Mouse (Mus musculus): Measurements from ENCODE around the gene Gm4353. TPM values are rescaled to one million over a fixed set of nuclear protein-coding genes. Genes with fewer than 3 reads are reported as not detected.

Gene Gm4353
- total RNA-seq, 1 experiment = 4.2 TPM

DNA sequence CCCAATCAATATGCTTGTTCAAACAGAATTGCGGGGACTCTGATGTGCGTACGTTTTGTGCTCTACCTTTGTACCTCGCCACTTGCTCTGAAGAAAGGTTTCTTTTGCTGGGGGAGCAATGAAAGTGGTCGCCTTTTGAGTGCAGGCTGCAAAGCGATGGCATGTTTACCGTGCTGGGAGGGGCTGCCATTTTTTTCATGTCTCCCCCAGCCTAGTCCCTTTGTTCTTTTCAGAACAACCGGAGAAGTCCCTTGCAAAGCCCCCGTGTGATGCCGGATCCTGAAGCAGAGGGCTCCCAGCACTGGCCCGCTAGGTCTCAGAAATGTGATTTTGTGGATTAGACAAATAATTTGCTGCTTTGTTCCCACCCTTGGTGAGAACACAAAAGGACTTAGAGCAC is 36.8 kb upstream of the Gm4353 start:
- in situ Hi-C loops (cut with MboI; ENCODE audit: low sequenced_read_pairs in 2 of 2, unreplicated experiment in 2 of 2) = no loop called here
- peaks cover 10% of the 10 kb centered on the region; the same call in 1 of the 2 replicates for H3K36me3 ChIP-seq (ENCODE audit: control insufficient read depth, insufficient read depth, low read length, poor library complexity, severe bottlenecking)
- H3K27ac ChIP-seq (ENCODE audit: insufficient read depth, low read depth, low read length, poor library complexity, severe bottlenecking) = no peak overlapping the region
- H3K4me3 ChIP-seq (ENCODE audit: insufficient read depth in 1 of 2, low read depth in 1 of 2, low read length in 2 of 2, poor library complexity in 1 of 2, severe bottlenecking in 1 of 2) = no peak overlapping the region
- TF ChIP-seq CHD2 (IDR thresholded peaks at IDR 0.05; ENCODE audit: low read depth, low read length) = no peak
- TF ChIP-seq HCFC1 (IDR thresholded peaks at IDR 0.05; ENCODE audit: borderline replicate concordance, insufficient read depth, low read length) = no peak
- no peak for TF ChIP-seq ZC3H11A (IDR thresholded peaks at IDR 0.05; ENCODE audit: borderline replicate concordance, low read depth, low read length)
- TF ChIP-seq ZNF384 (IDR thresholded peaks at IDR 0.05; ENCODE audit: low read depth, low read length) = no peak
- TF ChIP-seq MAFK (IDR thresholded peaks at IDR 0.05; ENCODE audit: insufficient read depth, low read depth, low read length) = no peak
- DNase-seq (ENCODE audit: low read depth, low spot score) = no peak
- no peak overlapping the region for H3K9ac ChIP-seq (ENCODE audit: insufficient read depth, low read depth, low read length, poor library complexity, severe bottlenecking)
- H3K4me1 ChIP-seq (ENCODE audit: control insufficient read depth in 2 of 2, insufficient read depth in 2 of 2, low read length in 2 of 2, poor library complexity in 1 of 2) = peaks cover 0 to 8% of the 10 kb centered on the region in 2 experiments; a peak in 3 of 4 replicates
- H3K9me3 ChIP-seq (ENCODE audit: control insufficient read depth, insufficient read depth, low read depth, low read length) = no peaks in the 10 kb centered on the region

DNA sequence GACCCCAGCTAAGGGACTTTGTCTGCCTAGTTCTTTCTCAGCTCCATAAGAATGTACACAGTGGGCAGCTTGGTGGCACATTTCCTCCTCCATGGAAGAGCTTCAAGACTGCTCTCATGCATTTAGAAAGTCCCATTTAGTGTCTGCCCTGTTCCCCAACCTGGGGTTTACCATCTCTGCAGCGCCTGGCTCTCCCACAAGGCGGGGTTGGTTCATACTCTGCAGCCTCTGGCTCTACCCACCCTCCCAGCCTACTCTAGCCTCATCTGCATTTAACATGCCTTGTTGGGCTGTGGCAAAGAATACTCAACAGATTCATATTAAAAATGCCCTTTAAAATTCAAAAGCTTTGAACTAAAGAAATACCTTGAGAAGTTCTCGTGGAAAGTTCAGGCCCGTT is 36.3 kb upstream of the Gm4353 start:
- TF ChIP-seq HCFC1 (IDR thresholded peaks at IDR 0.05; ENCODE audit: borderline replicate concordance, insufficient read depth, low read length) (no peak), ZNF384 (IDR thresholded peaks at IDR 0.05; ENCODE audit: low read depth, low read length) (no peak), CHD2 (IDR thresholded peaks at IDR 0.05; ENCODE audit: low read depth, low read length) (no peak), MAFK (IDR thresholded peaks at IDR 0.05; ENCODE audit: insufficient read depth, low read depth, low read length) (no peak), ZC3H11A (IDR thresholded peaks at IDR 0.05; ENCODE audit: borderline replicate concordance, low read depth, low read length) (no peak)
- Histone ChIP-seq H3K4me1 (ENCODE audit: control insufficient read depth in 2 of 2, insufficient read depth in 2 of 2, low read length in 2 of 2, poor library complexity in 1 of 2) (peaks cover 0 to 8% of the 10 kb centered on the region in 2 experiments; a peak in 3 of 4 replicates), H3K9me3 (ENCODE audit: control insufficient read depth, insufficient read depth, low read depth, low read length) (no peaks in the 10 kb centered on the region), H3K27ac (ENCODE audit: insufficient read depth, low read depth, low read length, poor library complexity, severe bottlenecking) (no peak overlapping the region), H3K9ac (ENCODE audit: insufficient read depth, low read depth, low read length, poor library complexity, severe bottlenecking) (no peak overlapping the region), H3K4me3 (ENCODE audit: insufficient read depth in 1 of 2, low read depth in 1 of 2, low read length in 2 of 2, poor library complexity in 1 of 2, severe bottlenecking in 1 of 2) (no peak overlapping the region), H3K36me3 (ENCODE audit: control insufficient read depth, insufficient read depth, low read length, poor library complexity, severe bottlenecking) (peaks cover 9% of the 10 kb centered on the region; the same call in 1 of the 2 replicates)
- DNase-seq (ENCODE audit: low read depth, low spot score) = no peak
- in situ Hi-C loops (cut with MboI; ENCODE audit: low sequenced_read_pairs in 2 of 2, unreplicated experiment in 2 of 2) = no loop called here

DNA sequence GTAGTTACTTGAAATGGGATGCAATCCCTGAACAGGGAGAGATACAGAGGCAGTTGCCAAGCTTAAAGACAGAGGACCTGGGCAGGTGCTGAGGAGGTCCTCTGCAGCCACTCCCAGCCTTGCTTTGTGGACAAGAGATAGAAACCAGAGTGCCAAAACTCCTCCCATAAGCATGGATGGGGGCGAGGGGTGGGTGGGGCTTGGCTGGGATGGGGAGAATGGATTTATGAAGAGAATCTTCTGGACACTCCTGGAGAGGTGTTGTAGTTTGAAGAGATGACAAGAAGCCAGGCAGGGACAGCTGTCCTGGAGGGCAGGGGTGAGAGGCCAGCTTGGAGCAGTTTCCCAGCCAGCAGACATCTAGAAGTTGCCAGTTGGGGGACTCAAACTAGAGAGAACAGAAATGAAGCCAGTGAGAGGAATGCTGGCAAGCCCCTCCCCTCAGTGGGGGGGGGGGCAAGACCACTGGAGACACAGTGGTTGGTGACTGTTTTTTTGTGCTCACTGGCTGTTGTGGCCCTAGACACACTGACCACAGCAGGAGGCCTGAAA is 34.9 kb upstream of the Gm4353 start:
- in situ Hi-C loops (cut with MboI; ENCODE audit: low sequenced_read_pairs in 2 of 2, unreplicated experiment in 2 of 2) = no loop called here
- Histone ChIP-seq H3K4me1 (ENCODE audit: control insufficient read depth in 2 of 2, insufficient read depth in 2 of 2, low read length in 2 of 2, poor library complexity in 1 of 2) (peaks cover 0 to 8% of the 10 kb centered on the region in 2 experiments; a peak in 3 of 4 replicates), H3K9me3 (ENCODE audit: control insufficient read depth, insufficient read depth, low read depth, low read length) (no peaks in the 10 kb centered on the region), H3K4me3 (ENCODE audit: insufficient read depth in 1 of 2, low read depth in 1 of 2, low read length in 2 of 2, poor library complexity in 1 of 2, severe bottlenecking in 1 of 2) (no peak overlapping the region), H3K9ac (ENCODE audit: insufficient read depth, low read depth, low read length, poor library complexity, severe bottlenecking) (no peak overlapping the region), H3K27ac (ENCODE audit: insufficient read depth, low read depth, low read length, poor library complexity, severe bottlenecking) (no peak overlapping the region), H3K36me3 (ENCODE audit: control insufficient read depth, insufficient read depth, low read length, poor library complexity, severe bottlenecking) (peaks cover 4% of the 10 kb centered on the region; the same call in 1 of the 2 replicates)
- DNase-seq (ENCODE audit: low read depth, low spot score) = no peak
- TF ChIP-seq HCFC1 (IDR thresholded peaks at IDR 0.05; ENCODE audit: borderline replicate concordance, insufficient read depth, low read length) (no peak), ZNF384 (IDR thresholded peaks at IDR 0.05; ENCODE audit: low read depth, low read length) (no peak), ZC3H11A (IDR thresholded peaks at IDR 0.05; ENCODE audit: borderline replicate concordance, low read depth, low read length) (no peak), MAFK (IDR thresholded peaks at IDR 0.05; ENCODE audit: insufficient read depth, low read depth, low read length) (no peak), CHD2 (IDR thresholded peaks at IDR 0.05; ENCODE audit: low read depth, low read length) (no peak)

DNA sequence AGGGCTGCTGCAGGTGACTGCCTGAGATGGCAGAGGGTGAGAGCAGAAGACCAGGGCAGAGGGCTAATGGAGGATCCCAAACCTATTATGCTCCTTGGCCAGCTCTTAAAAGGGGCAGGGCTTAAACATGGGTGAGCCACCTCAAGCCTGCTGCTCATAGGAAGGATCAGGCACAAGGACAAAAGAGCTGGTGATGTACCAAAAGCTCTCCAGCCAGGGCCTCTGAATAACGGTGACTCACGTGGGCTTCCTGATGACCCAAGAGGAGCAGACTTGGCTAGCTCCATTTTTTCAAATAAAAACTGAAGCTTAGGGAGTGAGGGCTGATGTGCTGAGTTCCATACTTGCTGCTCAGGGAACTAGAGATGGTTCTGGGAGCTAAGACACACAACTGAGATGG is 31.6 kb upstream of the Gm4353 start:
- Histone ChIP-seq H3K9me3 (ENCODE audit: control insufficient read depth, insufficient read depth, low read depth, low read length) (no peaks in the 10 kb centered on the region), H3K4me1 (ENCODE audit: control insufficient read depth in 2 of 2, insufficient read depth in 2 of 2, low read length in 2 of 2, poor library complexity in 1 of 2) (0 out of 4 replicates have a peak, but pooled peaks cover 0 to 1% of the 10 kb centered on the region in 2 experiments), H3K36me3 (ENCODE audit: control insufficient read depth, insufficient read depth, low read length, poor library complexity, severe bottlenecking) (no peaks in the 10 kb centered on the region), H3K4me3 (ENCODE audit: insufficient read depth in 1 of 2, low read depth in 1 of 2, low read length in 2 of 2, poor library complexity in 1 of 2, severe bottlenecking in 1 of 2) (no peak overlapping the region), H3K27ac (ENCODE audit: insufficient read depth, low read depth, low read length, poor library complexity, severe bottlenecking) (no peak overlapping the region), H3K9ac (ENCODE audit: insufficient read depth, low read depth, low read length, poor library complexity, severe bottlenecking) (no peak overlapping the region)
- no peak for DNase-seq (ENCODE audit: low read depth, low spot score)
- TF ChIP-seq MAFK (IDR thresholded peaks at IDR 0.05; ENCODE audit: insufficient read depth, low read depth, low read length) = no peak
- TF ChIP-seq HCFC1 (IDR thresholded peaks at IDR 0.05; ENCODE audit: borderline replicate concordance, insufficient read depth, low read length) = no peak
- no peak for TF ChIP-seq CHD2 (IDR thresholded peaks at IDR 0.05; ENCODE audit: low read depth, low read length)
- TF ChIP-seq ZC3H11A (IDR thresholded peaks at IDR 0.05; ENCODE audit: borderline replicate concordance, low read depth, low read length) = no peak
- TF ChIP-seq ZNF384 (IDR thresholded peaks at IDR 0.05; ENCODE audit: low read depth, low read length) = no peak
- in situ Hi-C loops (cut with MboI; ENCODE audit: low sequenced_read_pairs in 2 of 2, unreplicated experiment in 2 of 2) = no loop called here

All from ES-E14 (cell line).